Mouse (Mus musculus): ENCODE data around the gene Atr. TPM values are rescaled to one million over a fixed set of nuclear protein-coding genes. Genes with fewer than 3 reads are reported as not detected.

The Atr gene
- polyA plus RNA-seq, 2 experiments: 3.6 TPM

DNA sequence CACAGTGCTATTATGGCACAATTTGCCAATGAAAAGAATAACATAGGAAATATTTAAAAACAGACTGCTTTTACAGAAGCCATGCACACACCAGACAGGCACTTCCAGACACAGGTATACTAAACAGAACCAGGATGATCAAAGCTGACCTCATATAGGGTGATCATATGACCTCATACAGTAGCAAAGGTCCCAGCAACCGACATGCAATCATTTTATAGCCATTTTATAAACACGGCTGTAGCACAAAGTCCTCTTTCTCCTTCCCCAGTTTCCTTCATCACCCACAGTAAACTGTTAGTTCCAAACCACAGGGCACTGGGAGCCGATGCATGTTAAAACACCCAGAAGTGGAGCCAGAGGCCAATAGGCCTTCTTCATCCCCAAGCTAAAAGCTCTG is 18.0 kb upstream of the Atr start:
- DNase-seq (ENCODE audit: low read depth in 3 of 3, low spot score in 3 of 3) (no peak), ATAC-seq (ENCODE audit: insufficient read depth) (no peak)
- H3K4me1 ChIP-seq (replicated peaks; ENCODE audit: control insufficient read depth in 2 of 2, insufficient read depth in 2 of 2, low read length in 1 of 2): no peaks in the 10 kb centered on the region
- peaks cover 13% of the 10 kb centered on the region for H3K27me3 ChIP-seq (ENCODE audit: control insufficient read depth, insufficient read depth, low read length)
- no peak overlapping the region for H3K4me2 ChIP-seq (ENCODE audit: low read depth)
- no peaks in the 10 kb centered on the region for H3K36me3 ChIP-seq (replicated peaks; ENCODE audit: control insufficient read depth, insufficient read depth, low read depth)
- no peak overlapping the region for H3K9ac ChIP-seq (replicated peaks)
- 56% methylated on average over 3 of the region's 3 CpGs for WGBS (ENCODE audit: insufficient replicate concordance)
- H3K9me3 ChIP-seq (ENCODE audit: control insufficient read depth, low read length): no peaks in the 10 kb centered on the region
- H3K4me3 ChIP-seq (ENCODE audit: insufficient read depth in 1 of 2, low read depth in 2 of 2, low read length in 2 of 2): no peak overlapping the region
- TF ChIP-seq CTCF (IDR thresholded peaks at IDR 0.05; ENCODE audit: low read depth): no peak
- no peak for TF ChIP-seq EP300 (IDR thresholded peaks at IDR 0.05; ENCODE audit: low read depth)
- H3K27ac ChIP-seq: no peak overlapping the region

DNA sequence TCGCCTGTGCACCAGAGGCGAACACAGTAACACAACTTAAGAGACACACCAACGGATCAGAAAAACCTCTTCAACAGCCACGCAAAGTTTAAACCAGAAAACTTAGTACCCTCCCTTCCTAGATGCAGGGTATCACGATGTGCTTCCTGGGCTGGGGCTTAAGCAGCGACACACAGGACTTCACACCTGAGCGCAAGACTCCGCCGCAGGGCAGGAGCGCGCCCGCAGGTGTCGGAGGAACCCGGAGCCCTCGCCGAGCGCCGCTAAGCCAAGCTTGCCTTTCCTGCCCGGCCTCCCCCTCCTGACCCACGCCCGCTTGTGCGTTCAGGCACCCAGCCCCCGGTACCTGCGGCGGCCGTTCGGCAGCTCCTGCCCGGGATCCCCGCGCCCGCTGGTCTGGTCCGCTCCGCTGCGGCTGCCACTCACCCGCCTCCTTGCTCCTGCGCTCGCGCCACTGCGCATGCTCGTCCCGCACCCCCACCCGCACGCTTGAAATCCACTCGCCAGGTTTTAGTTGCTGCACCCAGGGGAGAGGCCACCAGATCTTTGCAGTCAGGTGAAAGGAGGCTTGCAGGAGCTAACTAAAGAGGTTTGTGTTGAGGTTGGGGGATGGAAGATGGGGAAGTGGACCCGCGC is 12.5 kb upstream of the Atr start, which contains the start of gene Pls1:
Gene Pls1, minus strand, starts transcription at position 487 of the 636 bp plus-strand sequence.
- WGBS (ENCODE audit: insufficient replicate concordance): under 1% methylated on average over 40 of the region's 46 CpGs
- Histone ChIP-seq H3K36me3 (replicated peaks; ENCODE audit: control insufficient read depth, insufficient read depth, low read depth) (no peaks in the 10 kb centered on the region), H3K9ac (replicated peaks) (peak within 1 kb of the TSS; percentile 38; the same call in 1 of the 2 replicates), H3K4me1 (replicated peaks; ENCODE audit: control insufficient read depth in 2 of 2, insufficient read depth in 2 of 2, low read length in 1 of 2) (no peaks in the 10 kb centered on the region), H3K9me3 (ENCODE audit: control insufficient read depth, low read length) (no peaks in the 10 kb centered on the region), H3K4me2 (ENCODE audit: low read depth) (peak within 1 kb of the TSS; percentile 61), H3K27me3 (ENCODE audit: control insufficient read depth, insufficient read depth, low read length) (peaks cover 30% of the 10 kb centered on the region), H3K4me3 (ENCODE audit: insufficient read depth in 1 of 2, low read depth in 2 of 2, low read length in 2 of 2) (peak within 1 kb of the TSS; percentile 42 to 54), H3K27ac (no peak within 1 kb of the TSS)
- DNase-seq (ENCODE audit: low read depth in 3 of 3, low spot score in 3 of 3): peak in 1 of 3 experiments; percentile 22
- peak; percentile 68 for ATAC-seq (ENCODE audit: insufficient read depth)
- no peak for TF ChIP-seq CTCF (IDR thresholded peaks at IDR 0.05; ENCODE audit: low read depth)
- TF ChIP-seq EP300 (IDR thresholded peaks at IDR 0.05; ENCODE audit: low read depth): no peak

DNA sequence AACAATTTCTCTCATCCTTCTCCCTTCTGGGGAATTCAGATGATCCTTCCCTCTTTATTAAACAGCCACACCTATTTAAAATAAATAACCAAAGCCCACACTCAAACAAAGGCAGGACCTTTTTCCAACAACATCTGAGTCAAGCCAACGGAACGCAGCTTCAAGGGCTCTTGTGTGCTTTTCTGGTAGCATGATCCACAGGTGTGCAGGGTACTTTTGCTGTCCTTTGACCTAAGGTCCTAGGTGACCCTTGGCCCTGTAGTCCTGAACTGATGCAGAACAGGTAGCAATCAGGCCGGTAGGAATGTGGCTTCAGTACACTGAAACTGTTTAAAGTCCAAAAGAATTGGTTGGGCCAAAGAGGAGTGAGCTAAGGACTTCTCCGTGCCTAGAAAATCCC is 11.7 kb upstream of the Atr start:
- DNase-seq (ENCODE audit: low read depth in 3 of 3, low spot score in 3 of 3) (peak in 2 of 3 experiments; percentile 16 to 18), ATAC-seq (ENCODE audit: insufficient read depth) (peak; percentile 38; the same call in 1 of the 2 replicates)
- Histone ChIP-seq H3K36me3 (replicated peaks; ENCODE audit: control insufficient read depth, insufficient read depth, low read depth) (no peaks in the 10 kb centered on the region), H3K4me2 (ENCODE audit: low read depth) (peak overlapping the region; percentile 61; the same call in 1 of the 2 replicates), H3K9me3 (ENCODE audit: control insufficient read depth, low read length) (no peaks in the 10 kb centered on the region), H3K4me1 (replicated peaks; ENCODE audit: control insufficient read depth in 2 of 2, insufficient read depth in 2 of 2, low read length in 1 of 2) (no peaks in the 10 kb centered on the region), H3K27ac (no peak overlapping the region), H3K27me3 (ENCODE audit: control insufficient read depth, insufficient read depth, low read length) (peaks cover 30% of the 10 kb centered on the region), H3K9ac (replicated peaks) (no peak overlapping the region), H3K4me3 (ENCODE audit: insufficient read depth in 1 of 2, low read depth in 2 of 2, low read length in 2 of 2) (peak overlapping the region in 1 of 2 experiments; percentile 54; a peak in 1 of 4 replicates)
- no peak for TF ChIP-seq EP300 (IDR thresholded peaks at IDR 0.05; ENCODE audit: low read depth)
- WGBS (ENCODE audit: insufficient replicate concordance): 54% methylated on average over 4 of the region's 4 CpGs

DNA sequence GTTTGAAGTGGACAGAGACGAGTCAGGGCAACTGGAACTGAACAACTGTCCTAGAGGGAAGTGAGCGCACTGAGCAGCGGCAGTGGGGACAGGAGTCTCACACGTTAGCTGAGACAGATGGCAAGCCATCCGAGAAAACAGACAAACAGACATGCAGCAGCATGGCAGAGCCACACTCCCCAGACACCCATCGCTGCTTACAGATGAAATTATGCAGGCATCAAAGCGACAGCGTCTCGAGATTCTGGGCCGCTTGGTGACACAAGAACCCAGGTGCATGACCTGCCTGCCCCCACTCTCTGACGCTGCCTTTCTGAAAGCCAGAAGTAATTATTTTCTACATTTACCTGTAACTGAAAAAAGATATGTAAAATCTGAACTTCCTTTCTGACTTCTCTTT is 5.7 kb upstream of the Atr start:
- Histone ChIP-seq H3K4me2 (ENCODE audit: low read depth) (no peak overlapping the region), H3K4me3 (ENCODE audit: insufficient read depth in 1 of 2, low read depth in 2 of 2, low read length in 2 of 2) (no peak overlapping the region), H3K9ac (replicated peaks) (no peak overlapping the region), H3K36me3 (replicated peaks; ENCODE audit: control insufficient read depth, insufficient read depth, low read depth) (no peaks in the 10 kb centered on the region), H3K4me1 (replicated peaks; ENCODE audit: control insufficient read depth in 2 of 2, insufficient read depth in 2 of 2, low read length in 1 of 2) (peaks cover 2 to 3% of the 10 kb centered on the region in 2 experiments; a peak in 3 of 4 replicates), H3K9me3 (ENCODE audit: control insufficient read depth, low read length) (no peaks in the 10 kb centered on the region), H3K27me3 (ENCODE audit: control insufficient read depth, insufficient read depth, low read length) (no peaks in the 10 kb centered on the region), H3K27ac (no peak overlapping the region)
- no peak for TF ChIP-seq EP300 (IDR thresholded peaks at IDR 0.05; ENCODE audit: low read depth)
- no peak for TF ChIP-seq CTCF (IDR thresholded peaks at IDR 0.05; ENCODE audit: low read depth)
- no peak for ATAC-seq (ENCODE audit: insufficient read depth)
- DNase-seq (ENCODE audit: low read depth in 3 of 3, low spot score in 3 of 3): no peak
- 71% methylated on average over 11 of the region's 11 CpGs for WGBS (ENCODE audit: insufficient replicate concordance)

DNA sequence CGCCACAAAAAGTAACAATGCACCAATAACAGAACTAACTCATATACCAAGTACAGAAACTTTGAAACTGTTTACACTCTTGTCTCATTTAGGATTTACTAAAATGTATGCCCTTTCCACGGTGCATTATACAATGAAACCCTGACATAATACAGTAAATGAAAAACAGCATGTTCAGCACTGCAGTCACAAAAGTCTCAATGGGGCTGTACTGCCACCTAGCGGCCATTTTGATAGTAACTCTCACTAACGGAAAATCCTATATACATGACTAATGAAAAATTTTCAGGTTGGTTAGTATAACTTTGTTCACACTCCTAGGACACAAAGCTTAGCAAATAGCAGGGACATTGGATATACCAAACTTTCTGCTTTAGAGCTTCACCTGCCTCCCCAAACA is 4.5 kb upstream of the Atr start:
- 26% methylated on average over 4 of the region's 4 CpGs for WGBS (ENCODE audit: insufficient replicate concordance)
- Histone ChIP-seq H3K4me1 (replicated peaks; ENCODE audit: control insufficient read depth in 2 of 2, insufficient read depth in 2 of 2, low read length in 1 of 2) (peaks cover 7 to 9% of the 10 kb centered on the region in 2 experiments; a peak in 3 of 4 replicates), H3K36me3 (replicated peaks; ENCODE audit: control insufficient read depth, insufficient read depth, low read depth) (no peaks in the 10 kb centered on the region), H3K27ac (no peak overlapping the region), H3K4me3 (ENCODE audit: insufficient read depth in 1 of 2, low read depth in 2 of 2, low read length in 2 of 2) (no peak overlapping the region), H3K9ac (replicated peaks) (no peak overlapping the region), H3K4me2 (ENCODE audit: low read depth) (no peak overlapping the region), H3K9me3 (ENCODE audit: control insufficient read depth, low read length) (no peaks in the 10 kb centered on the region), H3K27me3 (ENCODE audit: control insufficient read depth, insufficient read depth, low read length) (no peaks in the 10 kb centered on the region)
- DNase-seq (ENCODE audit: low read depth in 3 of 3, low spot score in 3 of 3) (peak; percentile 54 to 66 (median 57)), ATAC-seq (ENCODE audit: insufficient read depth) (no peak)
- TF ChIP-seq EP300 (IDR thresholded peaks at IDR 0.05; ENCODE audit: low read depth) (no peak), CTCF (IDR thresholded peaks at IDR 0.05; ENCODE audit: low read depth) (peak; percentile 76)

All from liver, embryonic 14.5 days (tissue).